Mouse (Mus musculus): ENCODE measurements at regions not wholly inside any gene's neighbourhood (a gene's known extent, or its start where the extent isn't known, plus 50 kb on each side); places are given as distances from the start of the nearest gene placed in this dataset.

DNA sequence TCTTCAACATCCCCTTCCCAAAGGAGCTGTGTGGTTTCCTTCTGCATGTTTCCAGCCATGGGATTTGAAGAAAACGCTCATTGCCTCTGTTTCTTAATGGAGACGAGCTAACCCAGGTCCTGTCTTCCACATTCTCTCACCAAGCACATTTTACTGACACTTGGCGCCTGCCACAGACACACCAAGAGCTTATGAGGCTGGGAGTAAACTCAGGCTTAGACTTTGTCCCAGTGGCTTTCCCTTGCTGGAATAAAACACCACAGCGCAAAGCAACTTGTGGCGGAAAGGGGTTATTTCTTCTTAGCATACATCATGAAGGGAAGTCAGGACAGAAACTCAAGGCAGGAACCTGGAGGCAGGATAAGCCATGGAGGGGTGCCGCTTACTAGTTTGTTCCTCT, 184.5 kb upstream of the Hes1 start:
- no peaks in the 10 kb centered on the region for H3K79me2 ChIP-seq (replicated peaks; ENCODE audit: control insufficient read depth, extremely low read depth, insufficient read depth, poor library complexity, severe bottlenecking)
- DNase-seq (ENCODE audit: extremely low read depth), result no peak
- TF ChIP-seq UBTF (IDR thresholded peaks at IDR 0.05; ENCODE audit: low read depth, low read length) (no peak), ETS1 (conservative IDR thresholded peaks at IDR 0.05; ENCODE audit: low read depth, low read length) (no peak), USF2 (conservative IDR thresholded peaks at IDR 0.05; ENCODE audit: low read depth, low read length) (no peak), PAX5 (IDR thresholded peaks at IDR 0.05; ENCODE audit: low read length) (no peak), MYC (IDR thresholded peaks at IDR 0.05; ENCODE audit: low read depth, low read length) (no peak), TBP (conservative IDR thresholded peaks at IDR 0.05; ENCODE audit: low read depth, low read length) (no peak), MAFK (IDR thresholded peaks at IDR 0.05; ENCODE audit: insufficient replicate concordance, low read length) (no peak), CHD1 (IDR thresholded peaks at IDR 0.05; ENCODE audit: low read depth, low read length) (no peak), ZKSCAN1 (IDR thresholded peaks at IDR 0.05; ENCODE audit: borderline replicate concordance, low read depth, low read length) (no peak), MAZ (IDR thresholded peaks at IDR 0.05; ENCODE audit: low read depth, low read length) (no peak), CHD2 (IDR thresholded peaks at IDR 0.05; ENCODE audit: low read length) (no peak), HCFC1 (IDR thresholded peaks at IDR 0.05; ENCODE audit: low read depth, low read length) (no peak)
- peaks cover 1% of the 10 kb centered on the region for H3K9me3 ChIP-seq (replicated peaks; ENCODE audit: low read length)
- dilution Hi-C loops (cut with MboI; ENCODE audit: extremely low pct_ligation_motif_present, extremely low pct_unique_long_range_greater_than_20kb, low sequenced_read_pairs) (no loop called here), in situ Hi-C loops (cut with MboI; ENCODE audit: low pct_ligation_motif_present, low pct_unique_long_range_greater_than_20kb, low sequenced_read_pairs) (no loop called here)
- H3K4me2 ChIP-seq (ENCODE audit: insufficient read depth, low read depth, poor library complexity, severe bottlenecking), result no peak overlapping the region
- no peaks in the 10 kb centered on the region for H3K36me3 ChIP-seq (replicated peaks in 1 of 2; ENCODE audit: control insufficient read depth in 1 of 2, insufficient read depth in 1 of 2, low read length in 1 of 2)
- no peak overlapping the region for H3K9ac ChIP-seq (ENCODE audit: insufficient read depth, low read depth)
- peaks cover 3% of the 10 kb centered on the region for H3K27me3 ChIP-seq (replicated peaks)
- no peak overlapping the region for H3K27ac ChIP-seq (ENCODE audit: insufficient read depth, low read depth)
- H3K4me1 ChIP-seq (ENCODE audit: control insufficient read depth in 1 of 2, insufficient read depth in 2 of 2), result peaks cover 9 to 14% of the 10 kb centered on the region in 2 experiments
- no peak overlapping the region for H3K4me3 ChIP-seq (replicated peaks in 1 of 3; ENCODE audit: low read depth in 2 of 3, low read length in 2 of 3, poor library complexity in 1 of 3)

DNA sequence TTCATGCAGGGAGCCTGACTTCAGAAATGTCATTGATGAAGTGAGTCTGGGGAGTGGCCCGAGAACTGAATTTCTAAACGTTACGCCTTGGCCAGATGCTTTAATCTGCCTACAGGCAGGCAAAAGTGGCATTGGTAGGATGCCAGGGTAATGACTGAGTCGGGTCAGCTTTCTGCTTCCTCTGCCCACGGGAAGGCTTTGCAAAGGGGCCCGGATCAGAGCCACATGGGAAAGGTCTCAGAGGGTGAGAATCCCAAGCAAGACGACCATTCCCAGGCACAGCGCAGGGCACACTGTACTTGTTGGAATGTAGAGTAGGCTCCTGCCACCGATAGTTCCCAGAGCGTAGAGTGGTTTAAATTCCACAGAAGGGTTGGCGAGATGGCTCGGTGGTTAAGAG, 182.7 kb upstream of the Hes1 start:
- H3K4me2 ChIP-seq (ENCODE audit: insufficient read depth, low read depth, poor library complexity, severe bottlenecking), result no peak overlapping the region
- TF ChIP-seq ZMIZ1 (IDR thresholded peaks at IDR 0.05; ENCODE audit: low read depth, low read length) (no peak), ZKSCAN1 (IDR thresholded peaks at IDR 0.05; ENCODE audit: borderline replicate concordance, low read depth, low read length) (no peak), JUN (IDR thresholded peaks at IDR 0.05; ENCODE audit: insufficient read depth, low read depth, low read length) (no peak), ETS1 (conservative IDR thresholded peaks at IDR 0.05; ENCODE audit: low read depth, low read length) (no peak), MAZ (IDR thresholded peaks at IDR 0.05; ENCODE audit: low read depth, low read length) (no peak), SMC3 (IDR thresholded peaks at IDR 0.05; ENCODE audit: low read depth, low read length) (no peak)

More for the DNA sequence above, 182.7 kb upstream of the Hes1 start:
- H3K27me3 ChIP-seq (replicated peaks), result peaks cover 3% of the 10 kb centered on the region
- H3K79me2 ChIP-seq (replicated peaks; ENCODE audit: control insufficient read depth, extremely low read depth, insufficient read depth, poor library complexity, severe bottlenecking), result no peaks in the 10 kb centered on the region
- H3K36me3 ChIP-seq (replicated peaks in 1 of 2; ENCODE audit: control insufficient read depth in 1 of 2, insufficient read depth in 1 of 2, low read length in 1 of 2), result no peaks in the 10 kb centered on the region
- H3K9ac ChIP-seq (ENCODE audit: insufficient read depth, low read depth), result no peak overlapping the region
- in situ Hi-C loops (cut with MboI; ENCODE audit: low pct_ligation_motif_present, low pct_unique_long_range_greater_than_20kb, low sequenced_read_pairs) (no loop called here), dilution Hi-C loops (cut with MboI; ENCODE audit: extremely low pct_ligation_motif_present, extremely low pct_unique_long_range_greater_than_20kb, low sequenced_read_pairs) (no loop called here)
- no peak for DNase-seq (ENCODE audit: extremely low read depth)
- H3K4me1 ChIP-seq (ENCODE audit: control insufficient read depth in 1 of 2, insufficient read depth in 2 of 2), result peaks cover 9 to 14% of the 10 kb centered on the region in 2 experiments
- no peaks in the 10 kb centered on the region for H3K9me3 ChIP-seq (replicated peaks; ENCODE audit: low read length)
- no peak overlapping the region for H3K4me3 ChIP-seq (replicated peaks in 1 of 3; ENCODE audit: low read depth in 2 of 3, low read length in 2 of 3, poor library complexity in 1 of 3)
- no peak overlapping the region for H3K27ac ChIP-seq (ENCODE audit: insufficient read depth, low read depth)

Measured in CH12.LX (cell line).